Mouse (Mus musculus): ENCODE measurements around the gene Zfhx3. TPM values are rescaled to one million over a fixed set of nuclear protein-coding genes. Genes with fewer than 3 reads are reported as not detected.

The Zfhx3 gene
- total RNA-seq, 1 experiment from 2014 or later = 2.1 TPM

- no peak for ATAC-seq (replicated peaks in 1 of 2; ENCODE audit: insufficient read depth in 1 of 2, low FRiP score in 2 of 2, low TSS enrichment in 1 of 2, low read depth in 1 of 2, poor library complexity in 2 of 2, severe bottlenecking in 2 of 2)
These were observed 943.4 kb downstream of the Zfhx3 start for GRCm38 (mm10) chr8:108885861-108886260.

- peak; percentile 92 to 94 for ATAC-seq (replicated peaks in 1 of 2; ENCODE audit: insufficient read depth in 1 of 2, low FRiP score in 2 of 2, low TSS enrichment in 1 of 2, low read depth in 1 of 2, poor library complexity in 2 of 2, severe bottlenecking in 2 of 2)
These were observed 944.3 kb downstream of the Zfhx3 start for GRCm38 (mm10) chr8:108886599-108887255.

GRCm38 (mm10) chr8:108887256-108887615, 944.8 kb downstream of the Zfhx3 start:
- ATAC-seq (replicated peaks in 1 of 2; ENCODE audit: insufficient read depth in 1 of 2, low FRiP score in 2 of 2, low TSS enrichment in 1 of 2, low read depth in 1 of 2, poor library complexity in 2 of 2, severe bottlenecking in 2 of 2) = peak; percentile 52 to 58

GRCm38 (mm10) chr8:108887890-108888289, 945.4 kb downstream of the Zfhx3 start:
- ATAC-seq (replicated peaks in 1 of 2; ENCODE audit: insufficient read depth in 1 of 2, low FRiP score in 2 of 2, low TSS enrichment in 1 of 2, low read depth in 1 of 2, poor library complexity in 2 of 2, severe bottlenecking in 2 of 2) = no peak

- ATAC-seq (replicated peaks in 1 of 2; ENCODE audit: insufficient read depth in 1 of 2, low FRiP score in 2 of 2, low TSS enrichment in 1 of 2, low read depth in 1 of 2, poor library complexity in 2 of 2, severe bottlenecking in 2 of 2) = no peak
These were observed 946.5 kb downstream of the Zfhx3 start for GRCm38 (mm10) chr8:108888924-108889323.

GRCm38 (mm10) chr8:108889406-108889805, 947.0 kb downstream of the Zfhx3 start:
- no peak for ATAC-seq (replicated peaks in 1 of 2; ENCODE audit: insufficient read depth in 1 of 2, low FRiP score in 2 of 2, low TSS enrichment in 1 of 2, low read depth in 1 of 2, poor library complexity in 2 of 2, severe bottlenecking in 2 of 2)

- no peak for ATAC-seq (replicated peaks in 1 of 2; ENCODE audit: insufficient read depth in 1 of 2, low FRiP score in 2 of 2, low TSS enrichment in 1 of 2, low read depth in 1 of 2, poor library complexity in 2 of 2, severe bottlenecking in 2 of 2)
These were observed 951.8 kb downstream of the Zfhx3 start for GRCm38 (mm10) chr8:108894287-108894686.

GRCm38 (mm10) chr8:108896468-108897346, 954.3 kb downstream of the Zfhx3 start:
- ATAC-seq (replicated peaks in 1 of 2; ENCODE audit: insufficient read depth in 1 of 2, low FRiP score in 2 of 2, low TSS enrichment in 1 of 2, low read depth in 1 of 2, poor library complexity in 2 of 2, severe bottlenecking in 2 of 2) = peak; percentile 84 to 88

- ATAC-seq (replicated peaks in 1 of 2; ENCODE audit: insufficient read depth in 1 of 2, low FRiP score in 2 of 2, low TSS enrichment in 1 of 2, low read depth in 1 of 2, poor library complexity in 2 of 2, severe bottlenecking in 2 of 2) = no peak; a peak in 1 of 4 replicates
These were observed 955.1 kb downstream of the Zfhx3 start for GRCm38 (mm10) chr8:108897347-108898100.

- no peak for ATAC-seq (replicated peaks in 1 of 2; ENCODE audit: insufficient read depth in 1 of 2, low FRiP score in 2 of 2, low TSS enrichment in 1 of 2, low read depth in 1 of 2, poor library complexity in 2 of 2, severe bottlenecking in 2 of 2)
These were observed 956.9 kb downstream of the Zfhx3 start for GRCm38 (mm10) chr8:108899251-108899771.

- ATAC-seq (replicated peaks in 1 of 2; ENCODE audit: insufficient read depth in 1 of 2, low FRiP score in 2 of 2, low TSS enrichment in 1 of 2, low read depth in 1 of 2, poor library complexity in 2 of 2, severe bottlenecking in 2 of 2) = no peak
These were observed 958.1 kb downstream of the Zfhx3 start for GRCm38 (mm10) chr8:108900541-108900940.

GRCm38 (mm10) chr8:108901208-108901607, 958.8 kb downstream of the Zfhx3 start:
- ATAC-seq (replicated peaks in 1 of 2; ENCODE audit: insufficient read depth in 1 of 2, low FRiP score in 2 of 2, low TSS enrichment in 1 of 2, low read depth in 1 of 2, poor library complexity in 2 of 2, severe bottlenecking in 2 of 2) = no peak

GRCm38 (mm10) chr8:108903550-108903949, 961.1 kb downstream of the Zfhx3 start:
- no peak for ATAC-seq (replicated peaks in 1 of 2; ENCODE audit: insufficient read depth in 1 of 2, low FRiP score in 2 of 2, low TSS enrichment in 1 of 2, low read depth in 1 of 2, poor library complexity in 2 of 2, severe bottlenecking in 2 of 2)

- no peak for ATAC-seq (replicated peaks in 1 of 2; ENCODE audit: insufficient read depth in 1 of 2, low FRiP score in 2 of 2, low TSS enrichment in 1 of 2, low read depth in 1 of 2, poor library complexity in 2 of 2, severe bottlenecking in 2 of 2)
These were observed 962.0 kb downstream of the Zfhx3 start for GRCm38 (mm10) chr8:108904288-108904971.

GRCm38 (mm10) chr8:108908066-108908465, 965.6 kb downstream of the Zfhx3 start:
- no peak for ATAC-seq (replicated peaks in 1 of 2; ENCODE audit: insufficient read depth in 1 of 2, low FRiP score in 2 of 2, low TSS enrichment in 1 of 2, low read depth in 1 of 2, poor library complexity in 2 of 2, severe bottlenecking in 2 of 2)

- no peak for ATAC-seq (replicated peaks in 1 of 2; ENCODE audit: insufficient read depth in 1 of 2, low FRiP score in 2 of 2, low TSS enrichment in 1 of 2, low read depth in 1 of 2, poor library complexity in 2 of 2, severe bottlenecking in 2 of 2)
These were observed 966.1 kb downstream of the Zfhx3 start for GRCm38 (mm10) chr8:108908540-108908939.

GRCm38 (mm10) chr8:108909035-108909434, 966.6 kb downstream of the Zfhx3 start:
- ATAC-seq (replicated peaks in 1 of 2; ENCODE audit: insufficient read depth in 1 of 2, low FRiP score in 2 of 2, low TSS enrichment in 1 of 2, low read depth in 1 of 2, poor library complexity in 2 of 2, severe bottlenecking in 2 of 2) = no peak
